Mouse (Mus musculus): Measurements from ENCODE around the gene Zfp52. TPM values are rescaled to one million over a fixed set of nuclear protein-coding genes. Genes with fewer than 3 reads are reported as not detected.

Zfp52 gene
- polyA plus RNA-seq, 1 experiment from 2014 or later: 3.2 TPM

Other genes starting within 250 kb of the Zfp52 start
- not detected in 2 replicates for gene Vmn1r237, start 223.7 kb upstream of the Zfp52 start, polyA plus RNA-seq (2015; fragmentation: Nextera tagmentation; extraction: Ambion mirVana)
- gene Zfp677, start 151.8 kb upstream of the Zfp52 start, polyA plus RNA-seq (2015; fragmentation: Nextera tagmentation; extraction: Ambion mirVana): 5.8 and 6.1 TPM in 2 replicates
- gene Zfp54, start 112.3 kb upstream of the Zfp52 start, polyA plus RNA-seq (2015; fragmentation: Nextera tagmentation; extraction: Ambion mirVana): 6.3 and 7.8 TPM in 2 replicates
- gene Zfp51, start 85.2 kb upstream of the Zfp52 start, polyA plus RNA-seq (2015; fragmentation: Nextera tagmentation; extraction: Ambion mirVana): 12.4 and 15.2 TPM in 2 replicates
- 10.9 and 12.0 TPM in 2 replicates for gene Zfp53, start 46.5 kb upstream of the Zfp52 start, polyA plus RNA-seq (2015; fragmentation: Nextera tagmentation; extraction: Ambion mirVana)
- gene Zfp948, start 31.5 kb downstream of the Zfp52 start, polyA plus RNA-seq (2015; fragmentation: Nextera tagmentation; extraction: Ambion mirVana): 22.1 and 23.1 TPM in 2 replicates
- 13.0 and 14.6 TPM in 2 replicates for gene Zfp983, start 115.1 kb downstream of the Zfp52 start, polyA plus RNA-seq (2015; fragmentation: Nextera tagmentation; extraction: Ambion mirVana)
- gene Gm10226, start 156.3 kb downstream of the Zfp52 start, polyA plus RNA-seq (2015; fragmentation: Nextera tagmentation; extraction: Ambion mirVana): 18.1 and 19.9 TPM in 2 replicates
- 10.7 and 12.3 TPM in 2 replicates for gene Zfp760, start 172.2 kb downstream of the Zfp52 start, polyA plus RNA-seq (2015; fragmentation: Nextera tagmentation; extraction: Ambion mirVana)
- gene Zfp229, start 195.3 kb downstream of the Zfp52 start, polyA plus RNA-seq (2015; fragmentation: Nextera tagmentation; extraction: Ambion mirVana): 9.3 and 10.3 TPM in 2 replicates

All from midbrain, embryonic 16.5 days (tissue).